14 mouse cellular contexts compared by ENCODE assay signal in the genomic region with DNA sequence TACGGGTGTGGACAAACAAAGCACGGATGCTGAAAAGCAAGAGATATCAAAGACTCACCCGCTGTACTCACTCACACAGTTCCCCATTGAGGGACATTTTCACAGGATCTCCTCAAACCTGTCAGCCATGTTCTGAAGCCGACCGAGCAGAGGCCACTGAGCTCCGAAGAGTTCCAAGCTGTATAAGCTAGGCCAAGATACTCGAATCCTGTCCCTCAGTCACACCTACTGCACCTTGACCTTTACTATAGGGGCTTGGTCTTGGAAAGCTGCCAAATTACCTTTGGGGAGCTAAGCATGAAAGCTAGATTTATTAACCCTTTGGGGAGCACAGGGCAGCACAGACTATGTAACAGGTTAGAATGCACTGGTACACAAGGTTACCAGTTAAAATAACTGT.
"Had no signal": no experiment of that assay in that cellular context is flagged by ENCODE, and none has a peak within 500 bp of the region (broad histone marks: within the 10 kb centered on the region; RNA-seq: fewer than 3 reads in every experiment).

No protein-coding gene starts in this region.

- H3K4me3 ChIP-seq: left cerebral cortex, adult 2 months; limb, embryonic 10.5 days; liver, embryonic 12.5 days; midbrain, embryonic 15.5 days; neural tube, embryonic 12.5 days had no signal

- H3K4me2 ChIP-seq: liver, embryonic 12.5 days; midbrain, embryonic 11.5 days; midbrain, embryonic 15.5 days; neural tube, embryonic 12.5 days had no signal

- H3K36me3 ChIP-seq: midbrain, embryonic 15.5 days had no signal

- H3K9ac ChIP-seq: liver, embryonic 12.5 days; midbrain, embryonic 15.5 days; neural tube, embryonic 12.5 days had no signal

- H3K27me3 ChIP-seq: liver, embryonic 12.5 days; midbrain, embryonic 15.5 days; neural tube, embryonic 12.5 days had no signal

- H3K27ac ChIP-seq: left cerebral cortex, adult 2 months; limb, embryonic 10.5 days; liver, embryonic 12.5 days; midbrain, embryonic 15.5 days; neural tube, embryonic 12.5 days had no signal

- DNase-seq: kidney, adult 18-20 months; kidney, postnatal 14 days; lung, adult 2 months; lung, postnatal 4 days; spleen, adult 18-20 months; thymus, adult 2 months; thymus, postnatal 25 days had no signal

- H3K9me3 ChIP-seq: limb, embryonic 10.5 days; liver, embryonic 12.5 days; midbrain, embryonic 15.5 days; neural tube, embryonic 12.5 days had no signal

- H3K4me1 ChIP-seq: liver, embryonic 12.5 days; midbrain, embryonic 15.5 days; neural tube, embryonic 12.5 days had no signal

- ATAC-seq: liver, embryonic 12.5 days; lung, postnatal 0 days; midbrain, embryonic 15.5 days had no signal
